Mouse (Mus musculus) ES-E14 (cell line): Measurements from ENCODE around the gene Zfp335. TPM values are rescaled to one million over a fixed set of nuclear protein-coding genes. Genes with fewer than 3 reads are reported as not detected.

ENCODE experiments used
- DNase-seq: peaks from one replicate; pipeline ENCODE4 v3.0.0-alpha.2; 2013; ENCODE audit warnings: low read depth, low spot score
- H3K27ac ChIP-seq: 2 replicates; pipeline ENCODE4 v1.5.1; 2012; ENCODE audit warnings: low read depth, mild to moderate bottlenecking, low read length, moderate library complexity, mixed read lengths; ENCODE audit not compliant: poor library complexity, insufficient read depth, severe bottlenecking
- H3K36me3 ChIP-seq: 2 replicates; pipeline ENCODE4 v1.6.1; 2012; ENCODE audit warnings: mild to moderate bottlenecking, low read length, moderate library complexity, mixed read lengths; ENCODE audit not compliant: control insufficient read depth, poor library complexity, insufficient read depth, severe bottlenecking
- H3K4me1 ChIP-seq, 2 experiments: fragments of 150-350 bp in 1 of 2; sonication (generic) in 1 of 2; 2 replicates each; pipeline ENCODE4 v1.6.1; 2012; ENCODE audit warnings: low read length in 2 of 2, mild to moderate bottlenecking in 1 of 2, mixed read lengths in 1 of 2; ENCODE audit not compliant: control insufficient read depth in 2 of 2, insufficient read depth in 2 of 2, poor library complexity in 1 of 2
- H3K4me3 ChIP-seq, 2 experiments: fragments of 150-350 bp in 1 of 2; sonication (generic) in 1 of 2; 2 replicates each; pipeline ENCODE4 v1.5.1; 2012; ENCODE audit warnings: low read length in 2 of 2, low read depth in 1 of 2, mild to moderate bottlenecking in 1 of 2, mixed read lengths in 1 of 2; ENCODE audit not compliant: insufficient read depth in 1 of 2, poor library complexity in 1 of 2, severe bottlenecking in 1 of 2
- H3K9ac ChIP-seq: 2 replicates; pipeline ENCODE4 v1.6.1; 2012; ENCODE audit warnings: low read depth, mild to moderate bottlenecking, low read length, mixed read lengths; ENCODE audit not compliant: poor library complexity, insufficient read depth, severe bottlenecking
- H3K9me3 ChIP-seq: fragments of 150-350 bp; sonication (generic); 2 replicates; pipeline ENCODE4 v1.6.1; 2012; ENCODE audit warnings: low read depth, mild to moderate bottlenecking, low read length; ENCODE audit not compliant: control insufficient read depth, insufficient read depth
- CHD2 ChIP-seq: IDR thresholded peaks from 2 replicates; pipeline ENCODE4 v1.6.1; 2014; ENCODE audit warnings: mild to moderate bottlenecking, low read depth, low read length, inconsistent platforms
- HCFC1 ChIP-seq: IDR thresholded peaks from 2 replicates; pipeline ENCODE4 v1.6.1; 2012; ENCODE audit warnings: low read length, inconsistent platforms, borderline replicate concordance; ENCODE audit not compliant: insufficient read depth
- MAFK ChIP-seq: IDR thresholded peaks from 2 replicates; pipeline ENCODE4 v1.6.1; 2014; ENCODE audit warnings: mild to moderate bottlenecking, low read depth, low read length, inconsistent platforms; ENCODE audit not compliant: insufficient read depth
- ZC3H11A ChIP-seq: IDR thresholded peaks from 2 replicates; pipeline ENCODE4 v1.6.1; 2012; ENCODE audit warnings: low read depth, mild to moderate bottlenecking, inconsistent platforms, low read length, borderline replicate concordance
- ZNF384 ChIP-seq: IDR thresholded peaks from 2 replicates; pipeline ENCODE4 v1.6.1; 2012; ENCODE audit warnings: low read depth, low read length, inconsistent platforms
- in situ Hi-C, 2 experiments: fragments of 600-800 bp; cut with MboI; formaldehyde crosslinking; loops; one replicate each; pipeline ENCODE4 v1.15.1; 2025; ENCODE audit warnings: low sequenced_read_pairs in 2 of 2, inconsistent platforms in 1 of 2; ENCODE audit not compliant: unreplicated experiment in 2 of 2
- total RNA-seq: library from RNA; depleted of rRNA; stranded (reverse); fragments of 300-350 nt; gene quantifications from 2 replicates; pipeline ENCODE4 v1.2.3, GENCODE M21; 2012

Gene Zfp335
- total RNA-seq, 1 experiment, result 18.5 TPM

DNA sequence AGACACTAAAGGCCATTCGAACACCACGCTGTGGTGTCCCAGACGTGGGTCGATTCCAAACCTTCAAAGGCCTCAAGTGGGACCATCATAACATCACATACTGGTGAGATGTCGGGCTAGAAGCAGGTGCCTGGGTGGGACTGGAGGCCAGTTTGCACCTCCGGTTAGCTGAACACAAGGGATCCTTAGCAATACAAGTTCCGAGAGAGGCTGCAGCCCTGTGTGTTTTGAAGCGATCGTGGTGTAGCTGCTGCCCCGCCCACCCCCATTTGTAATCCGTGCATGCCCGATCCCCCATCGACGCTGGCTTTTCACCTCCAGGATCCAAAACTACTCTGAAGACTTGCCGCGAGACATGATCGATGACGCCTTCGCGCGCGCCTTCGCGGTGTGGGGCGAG, 37.4 kb upstream of the Zfp335 start:
- no peak for TF ChIP-seq ZNF384
- TF ChIP-seq ZC3H11A, result no peak
- TF ChIP-seq HCFC1, result no peak
- TF ChIP-seq CHD2, result no peak
- TF ChIP-seq MAFK, result no peak
- H3K9me3 ChIP-seq, result no peaks in the 10 kb centered on the region
- no peak for DNase-seq
- peaks cover 2 to 30% of the 10 kb centered on the region in 2 experiments; a peak in 2 of 4 replicates for H3K4me1 ChIP-seq
- H3K36me3 ChIP-seq, result no peaks in the 10 kb centered on the region
- peak overlapping the region; percentile 10 to 50; a peak in 3 of 4 replicates for H3K4me3 ChIP-seq
- no peak overlapping the region for H3K27ac ChIP-seq
- no peak overlapping the region for H3K9ac ChIP-seq
- in situ Hi-C loops, result no loop called here

- Histone ChIP-seq H3K36me3 (no peaks in the 10 kb centered on the region), H3K9me3 (no peaks in the 10 kb centered on the region), H3K27ac (no peak overlapping the region; the same call in 1 of the 2 replicates), H3K4me3 (no peak overlapping the region), H3K4me1 (peaks cover 2 to 34% of the 10 kb centered on the region in 2 experiments; a peak in 3 of 4 replicates), H3K9ac (no peak overlapping the region)
- in situ Hi-C loops, result no loop called here
- DNase-seq, result no peak
- TF ChIP-seq MAFK, result peak; percentile 83
- no peak for TF ChIP-seq ZC3H11A
Measured at GRCm38 (mm10) chr2:164947930-164948329, 36.4 kb upstream of the Zfp335 start.

GRCm38 (mm10) chr2:164947506-164947905, 35.9 kb upstream of the Zfp335 start:
- H3K9me3 ChIP-seq, result no peaks in the 10 kb centered on the region
- no peak overlapping the region for H3K4me3 ChIP-seq
- TF ChIP-seq CHD2, result no peak
- TF ChIP-seq ZNF384, result no peak
- no peak for TF ChIP-seq ZC3H11A
- no peak for TF ChIP-seq MAFK
- no peak for TF ChIP-seq HCFC1
- no peaks in the 10 kb centered on the region for H3K36me3 ChIP-seq
- no peak overlapping the region for H3K27ac ChIP-seq
- DNase-seq, result no peak
- H3K9ac ChIP-seq, result no peak overlapping the region
- in situ Hi-C loops, result no loop called here
- peaks cover 2 to 35% of the 10 kb centered on the region in 2 experiments; a peak in 3 of 4 replicates for H3K4me1 ChIP-seq

- no peak for TF ChIP-seq MAFK
- TF ChIP-seq CHD2, result no peak
- TF ChIP-seq ZC3H11A, result no peak
- no peak for TF ChIP-seq ZNF384
- no peak for TF ChIP-seq HCFC1
- H3K9ac ChIP-seq, result no peak overlapping the region
- H3K9me3 ChIP-seq, result no peaks in the 10 kb centered on the region
- H3K4me3 ChIP-seq, result no peak overlapping the region
- no peaks in the 10 kb centered on the region for H3K36me3 ChIP-seq
- DNase-seq, result no peak
- peaks cover 0 to 43% of the 10 kb centered on the region in 2 experiments; a peak in 2 of 4 replicates for H3K4me1 ChIP-seq
- in situ Hi-C loops, result no loop called here
- peak overlapping the region; percentile 55; the same call in 1 of the 2 replicates for H3K27ac ChIP-seq
Measured at GRCm38 (mm10) chr2:164942692-164943290, 31.2 kb upstream of the Zfp335 start.

GRCm38 (mm10) chr2:164940140-164940830, 28.7 kb upstream of the Zfp335 start, which contains the start of gene Mmp9:
Gene Mmp9 (plus strand): TSS chr2:164940780.
- H3K27ac ChIP-seq, result no peak within 1 kb of the TSS
- DNase-seq, result no peak
- no peak for TF ChIP-seq MAFK
- no peak within 1 kb of the TSS for H3K4me3 ChIP-seq
- no peak within 1 kb of the TSS for H3K9ac ChIP-seq
- in situ Hi-C loops, result no loop called here
- no peaks in the 10 kb centered on the region for H3K36me3 ChIP-seq
- no peaks in the 10 kb centered on the region for H3K9me3 ChIP-seq
- peaks cover 0 to 44% of the 10 kb centered on the region in 2 experiments; a peak in 2 of 4 replicates for H3K4me1 ChIP-seq
